In the genomic region with DNA sequence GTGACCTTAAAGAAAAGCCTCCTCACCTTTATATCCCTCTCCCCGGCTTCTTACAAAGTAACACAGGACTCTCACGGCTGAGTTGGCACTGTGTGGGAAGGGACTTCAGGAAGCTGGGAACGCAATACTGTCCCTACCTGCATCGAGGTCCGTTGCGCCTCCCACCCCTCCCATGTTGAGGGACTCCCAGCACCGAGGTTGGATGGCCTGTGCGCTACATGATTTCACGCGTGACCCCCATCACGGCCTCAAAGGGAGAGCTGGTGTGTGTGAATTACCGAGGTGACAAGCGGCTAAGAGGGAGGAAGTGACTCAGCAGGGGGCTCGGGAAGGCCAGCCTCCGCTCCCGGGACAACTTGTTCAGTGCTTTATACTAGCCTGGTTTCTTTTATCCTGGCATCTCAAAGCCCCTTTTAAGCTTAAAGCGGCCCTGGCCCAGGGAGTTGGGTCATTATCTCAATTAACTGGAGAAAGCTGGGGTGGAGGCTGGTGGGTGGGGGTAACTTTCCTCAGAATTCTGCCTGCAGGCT, we compare ENCODE assay signal across 9 mouse cellular contexts. TPM values are rescaled to one million over a fixed set of nuclear protein-coding genes. Genes with fewer than 3 reads are reported as not detected.
A peak's percentile ranks its signal among the peaks of the same experiment; 100 is the strongest.
DNase-seq lines count a peak whose midpoint lies in the region; ATAC-seq lines count a peak whose summit lies in the region.
"Had no signal": no experiment of that assay in that cellular context is flagged by ENCODE, and none has a peak within 500 bp of the region (broad histone marks: within the 10 kb centered on the region; RNA-seq: fewer than 3 reads in every experiment).

No protein-coding gene starts in this region.

- H3K4me3 ChIP-seq in brown adipose tissue, adult 24 weeks (ENCODE audit: insufficient read depth, low read depth, low read length), result 0 out of 2 replicates have a peak overlapping the region, but pooled peaks have one; percentile 18
- peak overlapping the region; percentile 41 for H3K4me3 ChIP-seq in hindbrain, embryonic 10.5 days
- peak overlapping the region; percentile 15 for H3K4me3 ChIP-seq in neural tube, embryonic 15.5 days (replicated peaks)
- H3K4me3 ChIP-seq: erythroblast, embryonic 14.5 days had no signal

- no peak overlapping the region for H3K9ac ChIP-seq in neural tube, embryonic 15.5 days (replicated peaks)

- H3K9me3 ChIP-seq in hindbrain, embryonic 10.5 days, result peaks cover 8% of the 10 kb centered on the region; the same call in 1 of the 2 replicates
- H3K9me3 ChIP-seq in neural tube, embryonic 15.5 days (replicated peaks), result no peaks in the 10 kb centered on the region

- intact Hi-C loops in left cerebral cortex, postnatal 10 days (cut with DNase I), result no loop called here

- H3K4me2 ChIP-seq in neural tube, embryonic 15.5 days, result peak overlapping the region; percentile 43

- H3K27ac ChIP-seq in brown adipose tissue, adult 24 weeks (replicated peaks; ENCODE audit: low read depth, low read length), result no peak overlapping the region; the same call in 1 of the 2 replicates
- peak overlapping the region; percentile 36; the same call in 1 of the 2 replicates for H3K27ac ChIP-seq in hindbrain, embryonic 10.5 days
- no peak overlapping the region for H3K27ac ChIP-seq in neural tube, embryonic 15.5 days (replicated peaks)

- peaks cover 79% of the 10 kb centered on the region for H3K27me3 ChIP-seq in hindbrain, embryonic 10.5 days (ENCODE audit: insufficient read depth, poor library complexity, severe bottlenecking)
- peaks cover 59% of the 10 kb centered on the region for H3K27me3 ChIP-seq in neural tube, embryonic 15.5 days (replicated peaks)

- no peaks in the 10 kb centered on the region for H3K4me1 ChIP-seq in brown adipose tissue, adult 24 weeks (ENCODE audit: control insufficient read depth, insufficient read depth, insufficient read length, low read length)
- H3K4me1 ChIP-seq in hindbrain, embryonic 10.5 days (replicated peaks), result peaks cover 40% of the 10 kb centered on the region
- peaks cover 20% of the 10 kb centered on the region for H3K4me1 ChIP-seq in neural tube, embryonic 15.5 days

- H3K36me3 ChIP-seq in hindbrain, embryonic 10.5 days, result no peaks in the 10 kb centered on the region
- no peaks in the 10 kb centered on the region for H3K36me3 ChIP-seq in neural tube, embryonic 15.5 days

- under 1% methylated on average over 17 of the region's 17 CpGs for WGBS in hindbrain, embryonic 10.5 days
- WGBS in neural tube, embryonic 15.5 days, result 3% methylated on average over 17 of the region's 17 CpGs

- DNase-seq in heart, adult 11 months, result peak; percentile 96
- no peak for DNase-seq in heart, adult 8-10 months (ENCODE audit: low spot score)
- DNase-seq in hindbrain, embryonic 10.5 days (ENCODE audit: low spot score), result peak; percentile 49
- peak; percentile 27 to 70 for DNase-seq in left cerebral cortex, postnatal 10 days (ENCODE audit: extremely low spot score in 1 of 2, low spot score in 2 of 2)
- DNase-seq in gastrocnemius, postnatal 25 days, result no peak
- no peak for DNase-seq in adrenal gland, postnatal 10 days

- ATAC-seq in neural tube, embryonic 15.5 days (ENCODE audit: low FRiP score), result no peak

RNA-seq across cellular contexts. Expression of a gene that starts 31.1 kb away (rescaled TPM):
- total RNA-seq in heart, adult 8-10 months (2022), result 10 to 100 TPM in 1 of 4 experiments, 1 to 10 TPM in 3; 8.9 to 10.2 (median 9.0) TPM
- polyA plus RNA-seq in brown adipose tissue, adult 24 weeks (2012; ENCODE audit: insufficient read depth, insufficient read length, missing spikeins), result 20.8 and 29.8 TPM in 2 replicates
- polyA plus RNA-seq in hindbrain, embryonic 10.5 days (2016; fragmentation: Nextera tagmentation; extraction: Ambion mirVana), result 34.9 and 43.0 TPM in 2 replicates
- total RNA-seq in left cerebral cortex, postnatal 10 days (2021), result 1 to 10 TPM; 8.1 to 9.6 TPM
- 9.4 and 16.3 TPM in 2 replicates for polyA plus RNA-seq in neural tube, embryonic 15.5 days (2015; fragmentation: Nextera tagmentation; extraction: Ambion mirVana)
- 10 to 100 TPM in 1 of 2 experiments, 1 to 10 TPM in 1; 8.6 to 10.6 TPM for total RNA-seq in gastrocnemius, postnatal 25 days (2021)
- total RNA-seq in adrenal gland, postnatal 10 days (2021), result 10 to 100 TPM; 24.8 to 46.9 TPM

RNA-seq across cellular contexts. Expression of a gene that starts 39.9 kb away (rescaled TPM):
- total RNA-seq in heart, adult 8-10 months (2022), result not detected
- polyA plus RNA-seq in brown adipose tissue, adult 24 weeks (2012; ENCODE audit: insufficient read depth, insufficient read length, missing spikeins), result 0.52 TPM in 1 of 2 replicates, not detected in the other
- polyA plus RNA-seq in hindbrain, embryonic 10.5 days (2016; fragmentation: Nextera tagmentation; extraction: Ambion mirVana), result 1.9 and 2.1 TPM in 2 replicates
- under 1 TPM; 0.28 to 0.36 TPM for total RNA-seq in left cerebral cortex, postnatal 10 days (2021)
- 0.18 and 14.8 TPM in 2 replicates for polyA plus RNA-seq in neural tube, embryonic 15.5 days (2015; fragmentation: Nextera tagmentation; extraction: Ambion mirVana)
- total RNA-seq in gastrocnemius, postnatal 25 days (2021), result not detected
- total RNA-seq in adrenal gland, postnatal 10 days (2021), result under 1 TPM in 1 of 2 experiments, not detected in 1; 0.12 TPM
- polyA plus RNA-seq: erythroblast, embryonic 14.5 days had no signal

Comparison
In these comparisons a context has a peak if more than half of its experiments do, and no peak if none do; other contexts are left out.
1. DNase-seq: peak in heart, adult 11 months (single experiment), hindbrain, embryonic 10.5 days (single experiment) and left cerebral cortex, postnatal 10 days (2 of 2); none in heart, adult 8-10 months (single experiment), gastrocnemius, postnatal 25 days (single experiment) and adrenal gland, postnatal 10 days (single experiment).
2. Peak in every context shown above with its lines, with median percentiles within 50 percentile points of each other: H3K4me3 ChIP-seq.